Mouse (Mus musculus) kidney, adult 9 months (tissue): ENCODE measurements at regions not wholly inside any gene's neighbourhood (a gene's known extent, or its start where the extent isn't known, plus 50 kb on each side); places are given as distances from the start of the nearest gene placed in this dataset.

Experiments
- DNase-seq: peaks from one replicate; pipeline ENCODE4 v3.0.0; 2022

DNA sequence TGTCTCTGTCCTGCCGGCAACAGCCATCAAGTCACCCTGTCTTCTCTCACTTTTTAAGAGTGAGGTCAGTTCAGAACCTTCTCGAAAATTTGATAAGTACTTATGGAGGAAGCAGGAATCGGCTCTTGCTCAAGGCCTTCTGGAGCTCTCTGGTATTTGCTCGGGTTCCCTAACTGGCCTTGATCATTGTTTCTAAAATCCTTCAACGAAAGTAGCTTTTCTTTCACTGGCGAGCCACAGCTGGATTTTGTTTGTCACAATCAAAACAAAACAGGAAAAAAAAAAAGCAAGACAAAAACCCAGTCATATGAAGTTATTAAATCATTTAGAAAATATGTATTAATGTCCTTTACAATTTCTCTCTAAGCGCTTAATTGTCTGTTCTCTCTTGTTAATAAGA lies 156.6 kb upstream of the Tex13c2 start:
- no peak for DNase-seq

DNA sequence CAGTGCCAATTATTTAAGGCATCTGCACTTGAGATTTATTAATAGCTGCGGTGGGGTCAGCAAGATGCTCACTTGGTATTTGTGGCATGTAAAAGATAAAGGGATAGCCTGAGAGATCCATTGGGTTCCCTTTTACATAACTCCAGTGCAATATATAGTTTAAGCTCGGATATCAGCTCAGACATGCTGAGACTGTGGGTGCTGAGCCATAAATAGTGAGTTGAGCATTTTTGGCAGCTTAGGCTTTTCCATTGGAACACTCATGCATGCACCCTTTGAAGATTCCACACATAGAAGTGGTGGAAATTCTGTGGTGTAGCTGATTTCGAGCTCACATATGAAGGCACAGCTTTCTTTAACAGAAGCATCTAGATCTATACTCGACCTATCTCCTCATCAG lies 155.9 kb upstream of the Tex13c2 start:
- DNase-seq = no peak

GRCm38 (mm10) chrX:42334794-42335193 lies 154.7 kb upstream of the Tex13c2 start:
- DNase-seq = no peak

- no peak for DNase-seq
These were observed 152.7 kb upstream of the Tex13c2 start for GRCm38 (mm10) chrX:42336772-42337171.

- no peak for DNase-seq
These were observed 147.1 kb upstream of the Tex13c2 start for GRCm38 (mm10) chrX:42342362-42342761.

- peak; percentile 36 for DNase-seq
These were observed 146.3 kb upstream of the Tex13c2 start for GRCm38 (mm10) chrX:42342951-42343879.

DNA sequence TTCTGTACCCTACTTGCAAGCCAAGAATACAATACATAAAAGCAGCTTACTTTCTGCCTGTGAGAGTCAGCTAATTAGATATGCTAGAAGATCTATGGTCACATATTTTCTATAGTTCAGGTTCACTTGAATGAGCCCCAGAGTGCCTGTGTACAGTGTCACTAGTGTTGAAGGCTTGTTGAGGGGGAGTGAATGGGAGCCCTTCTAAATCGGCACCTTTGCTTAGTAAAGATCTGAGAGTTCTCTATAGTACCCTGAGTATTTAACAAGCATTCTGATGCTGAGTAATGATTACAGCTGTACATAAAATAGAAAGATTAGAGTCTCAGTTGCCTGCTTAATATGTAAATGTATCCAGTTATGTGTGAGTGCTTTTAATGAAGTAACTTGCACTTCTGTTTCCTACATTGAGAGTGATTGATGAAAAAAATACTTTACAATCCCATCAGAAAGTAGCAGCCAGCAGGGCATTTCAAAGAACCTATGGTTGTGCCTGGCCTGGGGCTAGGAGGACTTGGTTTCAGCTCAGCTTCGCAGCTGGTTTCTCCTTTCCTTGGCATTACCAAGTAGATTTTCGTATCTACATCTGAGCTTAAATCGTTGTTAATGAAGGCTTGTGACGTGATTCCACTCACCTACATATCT lies 136.8 kb upstream of the Tex13c2 start:
- DNase-seq = no peak

DNA sequence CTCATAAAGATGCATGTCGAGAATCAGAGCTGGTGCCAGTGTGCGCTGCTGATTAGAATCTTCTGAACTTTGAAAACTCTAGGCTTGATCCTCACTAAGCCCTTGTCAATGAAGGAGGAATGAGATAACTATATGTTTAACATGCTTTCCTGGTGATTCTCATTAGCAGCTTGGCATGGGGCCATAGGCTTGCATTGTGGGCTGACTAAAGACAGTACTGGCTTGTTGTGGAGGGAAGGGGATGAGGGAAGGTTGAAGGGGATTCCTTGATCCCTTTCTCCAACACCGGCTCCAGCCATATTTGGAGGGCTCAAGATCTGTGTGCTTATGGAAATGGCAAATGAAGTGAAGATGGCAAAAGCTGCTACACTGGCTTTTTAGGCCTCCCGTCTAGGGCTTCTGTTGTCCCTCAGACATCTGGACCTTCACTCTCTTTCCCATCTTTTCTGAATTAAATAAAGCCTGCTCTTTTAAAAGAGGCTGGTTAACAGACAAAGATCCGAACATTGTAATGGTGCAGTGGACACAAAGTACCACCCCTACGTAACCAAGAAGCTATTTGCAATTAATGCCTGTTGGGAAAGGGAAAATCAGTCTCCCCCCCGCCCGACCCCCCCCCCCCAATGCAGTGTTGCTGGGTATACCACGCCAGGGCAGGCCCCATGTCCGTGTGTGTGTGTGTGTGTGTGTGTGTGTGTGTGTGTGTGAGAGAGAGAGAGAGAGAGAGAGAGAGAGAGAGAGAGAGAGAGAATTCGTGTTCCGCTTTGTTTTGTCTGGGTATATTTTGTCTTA lies 129.9 kb upstream of the Tex13c2 start:
- no peak for DNase-seq

- DNase-seq = peak; percentile 12
These were observed 129.1 kb upstream of the Tex13c2 start for GRCm38 (mm10) chrX:42360173-42360931.

DNA sequence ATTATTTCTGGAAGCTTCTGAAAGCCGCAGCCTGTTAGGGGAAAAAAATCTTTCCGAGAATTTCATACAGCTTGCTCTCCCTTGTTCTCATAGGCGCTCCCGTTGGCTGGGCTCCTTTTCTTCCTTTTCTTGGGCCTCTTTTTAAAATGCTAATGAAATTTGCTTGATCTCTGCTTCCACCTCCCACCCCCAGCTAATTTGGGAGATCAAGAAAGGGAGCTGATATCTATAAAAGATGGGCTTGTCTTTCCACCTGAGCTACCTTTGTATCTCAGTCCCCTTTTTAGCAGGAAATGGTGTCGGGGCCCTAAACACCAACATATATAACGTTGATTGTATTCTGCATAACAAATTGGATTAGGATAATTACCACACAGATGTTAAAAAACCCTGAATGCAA lies 128.5 kb upstream of the Tex13c2 start:
- DNase-seq = no peak

DNA sequence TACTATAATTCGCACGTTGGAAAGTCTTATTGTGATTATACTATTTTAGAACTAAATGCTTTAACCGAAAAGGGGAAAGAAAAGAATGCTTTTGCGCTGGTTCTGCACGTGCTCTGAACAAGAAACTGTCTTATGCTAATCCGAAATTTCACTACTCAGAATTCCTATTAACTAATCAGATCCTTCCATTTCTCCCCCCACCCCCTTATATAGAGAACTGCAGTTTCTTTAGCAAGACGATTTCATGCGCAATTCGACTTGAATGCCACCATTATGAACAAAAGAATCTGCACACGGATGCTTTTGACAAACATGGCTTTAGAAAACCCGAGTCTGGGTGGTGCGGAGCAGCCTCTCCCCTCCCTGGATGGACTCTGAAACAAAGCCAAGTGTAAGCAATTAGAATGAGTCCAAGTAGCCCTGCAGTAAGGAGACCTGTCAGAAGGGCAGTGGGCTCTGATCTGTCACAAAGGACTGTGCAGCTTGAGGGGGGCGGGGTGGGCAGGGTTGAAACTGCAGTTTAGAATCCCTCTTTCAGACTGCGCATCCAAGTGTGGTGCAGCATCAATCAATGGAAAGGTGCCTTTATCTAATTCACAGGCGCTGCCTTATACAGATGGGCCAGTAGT lies 128.0 kb upstream of the Tex13c2 start:
- DNase-seq = no peak

DNA sequence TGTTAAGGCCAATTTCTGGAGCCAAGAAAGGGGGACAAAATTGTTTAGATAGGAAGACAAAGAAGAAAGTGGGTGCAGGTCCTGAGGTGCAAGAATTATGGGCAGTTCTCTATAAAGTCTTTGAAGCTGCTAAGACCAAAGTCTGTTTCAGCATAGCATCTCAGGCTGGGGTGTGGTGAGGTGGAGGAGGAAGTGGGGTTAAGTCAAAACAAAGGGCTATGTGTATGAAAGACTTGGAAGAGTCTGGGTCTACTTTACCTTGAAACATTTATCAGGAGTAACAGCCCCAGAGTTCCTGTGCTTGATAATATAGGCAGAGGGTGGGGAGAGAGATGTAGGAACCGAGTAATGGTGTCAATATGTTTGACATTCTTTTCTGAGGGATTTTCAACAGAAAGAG lies 125.4 kb upstream of the Tex13c2 start:
- DNase-seq = no peak

- DNase-seq = peak; percentile 10
These were observed 115.6 kb upstream of the Tex13c2 start for GRCm38 (mm10) chrX:42373794-42374398.

DNA sequence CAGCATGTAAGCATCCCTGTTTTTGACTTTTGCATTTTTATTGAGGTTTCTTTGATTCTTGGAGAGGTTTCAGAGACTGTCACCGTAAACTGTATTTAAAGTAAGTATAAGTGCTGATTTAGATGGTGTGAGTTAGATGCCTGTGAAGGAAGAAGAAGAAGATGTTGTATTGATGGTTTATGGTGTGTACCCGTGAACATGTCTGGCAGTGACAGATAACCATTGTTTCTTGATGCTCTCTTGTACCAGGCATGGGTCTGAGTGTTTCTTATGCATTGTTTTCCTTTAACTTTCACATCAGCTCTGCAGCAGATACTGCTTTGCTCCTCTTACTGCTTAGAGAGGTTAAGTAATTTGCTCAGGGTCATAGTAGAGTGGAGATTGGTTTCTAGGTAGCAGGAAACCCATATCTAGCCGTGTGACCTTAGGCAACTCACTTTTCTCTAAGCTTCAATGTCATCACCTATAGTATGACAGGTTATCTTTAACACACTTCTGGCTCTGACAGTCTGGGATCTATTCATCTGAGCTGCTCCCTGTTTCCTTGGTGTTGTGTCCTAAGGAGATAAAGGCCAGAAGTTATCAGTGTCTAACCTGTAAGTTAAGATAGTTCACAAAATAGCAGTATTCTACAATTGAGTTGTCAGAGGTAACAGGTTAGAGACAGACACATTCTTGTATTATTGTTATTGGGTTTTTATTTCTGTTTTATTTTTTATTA lies 95.5 kb upstream of the Tex13c2 start:
- no peak for DNase-seq

DNA sequence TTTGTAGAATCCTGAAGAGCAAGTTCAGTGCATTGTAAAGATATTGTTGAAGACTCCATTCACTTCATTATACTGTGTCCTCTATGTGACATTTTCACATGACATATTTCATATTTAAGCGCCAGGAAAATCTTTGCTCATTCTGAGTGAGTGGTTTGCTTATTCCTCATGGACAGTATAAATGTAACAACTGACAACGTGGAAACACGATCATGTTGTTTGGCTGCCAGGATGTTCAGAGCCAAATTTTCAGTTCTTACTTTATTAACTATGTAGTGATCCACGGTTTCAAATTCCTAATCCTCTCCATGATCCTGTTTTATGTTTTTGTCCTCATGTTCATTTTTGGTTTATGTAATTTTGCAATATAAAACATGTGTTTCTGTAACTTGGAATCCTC lies 93.0 kb upstream of the Tex13c2 start:
- DNase-seq = no peak

- DNase-seq = no peak
These were observed 90.7 kb upstream of the Tex13c2 start for GRCm38 (mm10) chrX:42398836-42399235.

GRCm38 (mm10) chrX:42399343-42399742 lies 90.1 kb upstream of the Tex13c2 start:
- DNase-seq = peak; percentile 3

- no peak for DNase-seq
These were observed 88.4 kb upstream of the Tex13c2 start for GRCm38 (mm10) chrX:42401091-42401490.

DNA sequence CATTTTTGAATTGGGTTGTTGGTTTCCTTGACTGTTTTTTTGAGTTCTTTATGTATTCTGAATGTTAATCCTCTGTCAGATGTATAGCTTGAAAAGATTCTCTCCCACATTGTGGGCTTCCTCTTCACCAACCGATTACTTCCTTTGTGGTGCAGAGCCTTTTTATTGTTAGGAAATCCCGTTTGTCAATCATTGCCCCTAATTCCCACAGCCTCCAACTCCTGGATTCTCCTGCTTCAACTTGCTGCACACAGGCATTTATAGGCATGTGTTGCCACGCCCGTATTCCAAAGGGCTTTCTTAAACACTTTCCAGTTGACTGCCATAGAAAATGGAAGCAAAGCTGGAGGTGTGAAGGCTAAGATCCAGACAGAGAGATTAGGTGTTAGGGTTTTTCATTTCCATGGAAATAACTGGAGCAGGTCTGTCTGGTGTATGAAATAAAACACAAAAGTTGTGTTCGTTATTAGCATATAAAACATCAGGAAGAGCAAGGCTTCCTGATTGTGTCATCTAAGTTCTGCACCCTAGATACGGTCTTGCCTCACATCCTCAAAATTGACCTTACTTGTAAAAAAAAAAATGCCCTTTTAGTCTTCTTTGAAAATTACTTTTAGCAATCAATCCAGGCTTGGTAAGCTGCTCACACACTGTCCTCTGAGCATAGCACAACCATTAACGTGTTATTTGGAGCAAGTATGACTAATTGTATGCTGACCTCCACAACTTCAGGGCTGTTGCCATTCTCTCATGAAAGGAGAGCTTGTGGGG lies 87.7 kb upstream of the Tex13c2 start:
- DNase-seq = no peak

DNA sequence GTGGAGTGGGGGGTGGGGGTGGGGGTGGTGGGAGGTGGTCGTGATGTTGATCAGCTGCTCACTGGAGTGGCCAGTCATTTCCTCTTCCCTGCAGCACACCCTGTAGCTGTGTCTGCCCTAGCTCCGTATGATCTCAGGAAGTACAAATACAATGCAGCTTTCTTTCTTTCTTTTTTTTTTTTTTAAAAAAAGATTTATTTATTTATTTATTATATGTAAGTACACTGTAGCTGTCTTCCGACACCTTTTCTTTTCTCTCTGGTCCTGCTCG lies 87.2 kb upstream of the Tex13c2 start:
- DNase-seq = no peak
